Mouse (Mus musculus): ENCODE data around the gene Als2. TPM values are rescaled to one million over a fixed set of nuclear protein-coding genes. Genes with fewer than 3 reads are reported as not detected.
A peak's percentile ranks its signal among the peaks of the same experiment; 100 is the strongest.

Als2 gene
- total and polyA plus RNA-seq, 3 experiments, result 13.4 to 41.0 (median 25.0) TPM

DNA sequence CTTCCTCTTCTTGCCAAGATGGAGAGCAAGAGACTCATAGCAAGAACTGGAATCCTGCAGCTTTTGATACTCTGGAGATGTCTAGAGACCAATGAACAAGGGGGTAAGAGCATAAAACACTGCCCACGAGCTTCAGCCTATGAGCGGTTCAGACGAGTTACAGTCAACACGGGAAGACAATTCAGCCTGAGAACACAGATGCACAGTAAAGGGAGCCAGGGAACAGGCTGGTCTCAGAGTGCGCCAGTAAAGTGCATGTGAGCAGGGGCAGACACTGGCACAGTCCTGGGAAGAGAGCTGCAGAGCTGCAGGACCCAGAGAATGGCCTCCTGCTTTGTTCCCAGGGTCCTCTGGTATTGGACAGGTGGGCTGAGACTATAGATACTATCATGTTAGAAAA, 49.2 kb downstream of the Als2 start:
- no peak overlapping the region for H3K27ac ChIP-seq (ENCODE audit: insufficient read depth, low read depth)
- peaks cover 7 to 40% of the 10 kb centered on the region in 2 experiments for H3K36me3 ChIP-seq (replicated peaks in 1 of 2; ENCODE audit: control insufficient read depth in 1 of 2, insufficient read depth in 1 of 2, low read length in 1 of 2)
- TF ChIP-seq ELF1 (IDR thresholded peaks at IDR 0.05; ENCODE audit: low read depth, low read length), result no peak
- TF ChIP-seq RAD21 (IDR thresholded peaks at IDR 0.05; ENCODE audit: low read depth, low read length), result no peak
- TF ChIP-seq ZC3H11A (IDR thresholded peaks at IDR 0.05; ENCODE audit: low read depth, low read length), result no peak
- TF ChIP-seq JUN (IDR thresholded peaks at IDR 0.05; ENCODE audit: insufficient read depth, low read depth, low read length), result no peak
- TF ChIP-seq USF2 (conservative IDR thresholded peaks at IDR 0.05; ENCODE audit: low read depth, low read length), result no peak
- TF ChIP-seq HCFC1 (IDR thresholded peaks at IDR 0.05; ENCODE audit: low read depth, low read length), result no peak
- TF ChIP-seq CHD1 (IDR thresholded peaks at IDR 0.05; ENCODE audit: low read depth, low read length), result no peak
- TF ChIP-seq MAZ (IDR thresholded peaks at IDR 0.05; ENCODE audit: low read depth, low read length), result no peak
- no peak for TF ChIP-seq SMC3 (IDR thresholded peaks at IDR 0.05; ENCODE audit: low read depth, low read length)
- no peak for TF ChIP-seq ZMIZ1 (IDR thresholded peaks at IDR 0.05; ENCODE audit: low read depth, low read length)
- no peak for TF ChIP-seq KAT2A (IDR thresholded peaks at IDR 0.05; ENCODE audit: insufficient replicate concordance, low read length)
- TF ChIP-seq MAX (IDR thresholded peaks at IDR 0.05; ENCODE audit: low read length), result no peak
- no peak for TF ChIP-seq GABPA (IDR thresholded peaks at IDR 0.05; ENCODE audit: insufficient replicate concordance, low read depth, low read length)
- no peak for TF ChIP-seq UBTF (IDR thresholded peaks at IDR 0.05; ENCODE audit: low read depth, low read length)
- no peak for TF ChIP-seq JUND (conservative IDR thresholded peaks at IDR 0.05; ENCODE audit: low read depth, low read length)
- TF ChIP-seq POLR2A (IDR thresholded peaks at IDR 0.05; ENCODE audit: low read depth, low read length), result no peak
- TF ChIP-seq SIN3A (IDR thresholded peaks at IDR 0.05; ENCODE audit: low read length), result no peak
- no peak for TF ChIP-seq MYC (IDR thresholded peaks at IDR 0.05; ENCODE audit: low read depth, low read length)
- TF ChIP-seq POLR2AphosphoS2 (IDR thresholded peaks at IDR 0.05; ENCODE audit: low read depth, low read length), result no peak
- in situ Hi-C loops (cut with MboI; ENCODE audit: low pct_ligation_motif_present, low pct_unique_long_range_greater_than_20kb, low sequenced_read_pairs), result no loop called here
- peaks cover 3 to 34% of the 10 kb centered on the region in 2 experiments; a peak in 2 of 4 replicates for H3K4me1 ChIP-seq (ENCODE audit: control insufficient read depth in 1 of 2, insufficient read depth in 2 of 2)
- no peaks in the 10 kb centered on the region for H3K9me3 ChIP-seq (replicated peaks; ENCODE audit: low read length)
- H3K27me3 ChIP-seq (replicated peaks), result no peaks in the 10 kb centered on the region
- dilution Hi-C loops (cut with MboI; ENCODE audit: extremely low pct_ligation_motif_present, extremely low pct_unique_long_range_greater_than_20kb, low sequenced_read_pairs), result no loop called here
- no peak overlapping the region for H3K4me3 ChIP-seq (replicated peaks in 1 of 3; ENCODE audit: low read depth in 2 of 3, low read length in 2 of 3, poor library complexity in 1 of 3)
- DNase-seq (ENCODE audit: extremely low read depth), result no peak
- no peak overlapping the region for H3K9ac ChIP-seq (ENCODE audit: insufficient read depth, low read depth)
- no peaks in the 10 kb centered on the region for H3K79me2 ChIP-seq (replicated peaks; ENCODE audit: control insufficient read depth, extremely low read depth, insufficient read depth, poor library complexity, severe bottlenecking)
- H3K4me2 ChIP-seq (ENCODE audit: insufficient read depth, low read depth, poor library complexity, severe bottlenecking), result no peak overlapping the region

DNA sequence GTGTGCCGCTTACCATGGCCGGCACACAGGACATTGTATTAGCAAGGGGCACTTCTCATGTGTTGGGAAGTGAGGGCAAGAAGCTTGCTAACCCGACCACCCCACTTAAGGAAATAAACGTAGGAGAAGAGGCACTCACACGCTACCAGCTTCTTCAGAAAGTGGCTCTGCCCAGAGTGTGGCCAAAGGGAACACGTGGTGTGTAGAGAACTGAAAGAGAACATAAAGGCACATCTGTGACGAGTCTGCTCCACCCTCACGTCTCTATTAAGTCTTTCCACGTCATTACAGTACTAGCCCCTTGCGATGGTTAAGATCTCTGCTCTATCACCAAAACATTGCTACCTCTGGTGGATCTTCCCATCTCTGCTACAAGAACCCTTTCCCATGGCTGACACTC, 50.7 kb downstream of the Als2 start:
- H3K36me3 ChIP-seq (replicated peaks in 1 of 2; ENCODE audit: control insufficient read depth in 1 of 2, insufficient read depth in 1 of 2, low read length in 1 of 2), result peaks cover 10 to 46% of the 10 kb centered on the region in 2 experiments
- peak; percentile 82 for DNase-seq (ENCODE audit: extremely low read depth)
- no peaks in the 10 kb centered on the region for H3K79me2 ChIP-seq (replicated peaks; ENCODE audit: control insufficient read depth, extremely low read depth, insufficient read depth, poor library complexity, severe bottlenecking)
- H3K4me3 ChIP-seq (replicated peaks in 1 of 3; ENCODE audit: low read depth in 2 of 3, low read length in 2 of 3, poor library complexity in 1 of 3), result peak overlapping the region; percentile 57 to 64 (median 58)
- dilution Hi-C loops (cut with MboI; ENCODE audit: extremely low pct_ligation_motif_present, extremely low pct_unique_long_range_greater_than_20kb, low sequenced_read_pairs) (no loop called here), in situ Hi-C loops (cut with MboI; ENCODE audit: low pct_ligation_motif_present, low pct_unique_long_range_greater_than_20kb, low sequenced_read_pairs) (no loop called here)
- H3K9me3 ChIP-seq (replicated peaks; ENCODE audit: low read length), result no peaks in the 10 kb centered on the region
- H3K4me2 ChIP-seq (ENCODE audit: insufficient read depth, low read depth, poor library complexity, severe bottlenecking), result peak overlapping the region; percentile 57
- H3K4me1 ChIP-seq (ENCODE audit: control insufficient read depth in 1 of 2, insufficient read depth in 2 of 2), result peaks cover 3 to 48% of the 10 kb centered on the region in 2 experiments; a peak in 2 of 4 replicates
- peak overlapping the region; percentile 49 for H3K27ac ChIP-seq (ENCODE audit: insufficient read depth, low read depth)
- H3K9ac ChIP-seq (ENCODE audit: insufficient read depth, low read depth), result peak overlapping the region; percentile 39
- H3K27me3 ChIP-seq (replicated peaks), result no peaks in the 10 kb centered on the region
- no peak for TF ChIP-seq HCFC1 (IDR thresholded peaks at IDR 0.05; ENCODE audit: low read depth, low read length)
- peak; percentile 76 for TF ChIP-seq EP300 (IDR thresholded peaks at IDR 0.05; ENCODE audit: low read length)
- TF ChIP-seq POLR2AphosphoS2 (IDR thresholded peaks at IDR 0.05; ENCODE audit: low read depth, low read length), result no peak
- TF ChIP-seq MYC (IDR thresholded peaks at IDR 0.05; ENCODE audit: low read depth, low read length), result peak; percentile 100
- TF ChIP-seq GABPA (IDR thresholded peaks at IDR 0.05; ENCODE audit: insufficient replicate concordance, low read depth, low read length), result no peak
- no peak for TF ChIP-seq CHD1 (IDR thresholded peaks at IDR 0.05; ENCODE audit: low read depth, low read length)
- TF ChIP-seq TCF12 (IDR thresholded peaks at IDR 0.05; ENCODE audit: low read depth, low read length), result peak; percentile 73
- TF ChIP-seq MAZ (IDR thresholded peaks at IDR 0.05; ENCODE audit: low read depth, low read length), result 0 out of 2 replicates have a peak, but pooled peaks have one; percentile 18
- TF ChIP-seq KAT2A (IDR thresholded peaks at IDR 0.05; ENCODE audit: insufficient replicate concordance, low read length), result no peak
- TF ChIP-seq MAFK (IDR thresholded peaks at IDR 0.05; ENCODE audit: insufficient replicate concordance, low read length), result 0 out of 2 replicates have a peak, but pooled peaks have one; percentile 19
- no peak for TF ChIP-seq RAD21 (IDR thresholded peaks at IDR 0.05; ENCODE audit: low read depth, low read length)
- TF ChIP-seq CTCF (conservative IDR thresholded peaks at IDR 0.05 in 1 of 2, IDR thresholded peaks at IDR 0.05 in 1 of 2; ENCODE audit: low read depth in 2 of 2, low read length in 2 of 2), result no peak
- TF ChIP-seq ZKSCAN1 (IDR thresholded peaks at IDR 0.05; ENCODE audit: borderline replicate concordance, low read depth, low read length), result no peak
- TF ChIP-seq CHD2 (IDR thresholded peaks at IDR 0.05; ENCODE audit: low read length), result no peak
- peak; percentile 98 for TF ChIP-seq MAX (IDR thresholded peaks at IDR 0.05; ENCODE audit: low read length)
- peak; percentile 56; the same call in 1 of the 2 replicates for TF ChIP-seq ETS1 (conservative IDR thresholded peaks at IDR 0.05; ENCODE audit: low read depth, low read length)
- peak; percentile 86 for TF ChIP-seq POLR2A (IDR thresholded peaks at IDR 0.05; ENCODE audit: low read depth, low read length)
- peak; percentile 78 for TF ChIP-seq BHLHE40 (IDR thresholded peaks at IDR 0.05; ENCODE audit: low read depth, low read length)
- peak; percentile 77 for TF ChIP-seq SIN3A (IDR thresholded peaks at IDR 0.05; ENCODE audit: low read length)
- TF ChIP-seq TBP (conservative IDR thresholded peaks at IDR 0.05; ENCODE audit: low read depth, low read length), result peak; percentile 77
- TF ChIP-seq MXI1 (IDR thresholded peaks at IDR 0.05; ENCODE audit: low read depth, low read length), result peak; percentile 98
- peak; percentile 90 for TF ChIP-seq JUN (IDR thresholded peaks at IDR 0.05; ENCODE audit: insufficient read depth, low read depth, low read length)
- TF ChIP-seq UBTF (IDR thresholded peaks at IDR 0.05; ENCODE audit: low read depth, low read length), result no peak
- no peak for TF ChIP-seq ZC3H11A (IDR thresholded peaks at IDR 0.05; ENCODE audit: low read depth, low read length)
- peak; percentile 97 for TF ChIP-seq JUND (conservative IDR thresholded peaks at IDR 0.05; ENCODE audit: low read depth, low read length)
- no peak for TF ChIP-seq SMC3 (IDR thresholded peaks at IDR 0.05; ENCODE audit: low read depth, low read length)
